Mouse (Mus musculus) skeletal muscle tissue, adult 2 months (tissue): Measurements from ENCODE around the gene Tstd3.
"Not testable (repeated sequence)": the region's sequence is repeated elsewhere in the genome, so short reads cannot be mapped to it uniquely, and the experiment has no call there.

Source experiments
- DNase-seq: peaks from one replicate; pipeline ENCODE4 v3.0.0-alpha.2; 2012; ENCODE audit warnings: low read depth, low spot score

Gene Tstd3

DNA sequence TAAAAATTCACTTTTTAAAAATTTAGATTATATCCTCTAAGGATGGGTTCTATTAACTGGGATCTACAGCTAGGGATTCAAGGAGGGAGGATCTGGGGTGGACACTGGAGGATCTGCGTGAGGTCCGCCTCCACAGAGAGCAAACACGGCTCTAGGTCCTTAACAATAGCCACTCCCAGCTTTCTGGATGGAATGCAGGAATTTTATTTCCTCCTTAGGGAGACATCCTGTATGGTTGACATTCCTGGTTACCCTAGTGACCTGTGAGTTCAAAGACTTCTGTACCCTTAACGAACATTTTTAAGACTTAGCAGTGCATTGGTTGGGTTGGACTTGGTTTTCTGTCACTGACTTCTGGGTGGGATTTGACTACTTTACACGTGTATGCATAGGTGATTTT, 21.3 kb downstream of the Tstd3 start:
- no peak for DNase-seq

- DNase-seq = not testable (repeated sequence)
These were observed 22.9 kb downstream of the Tstd3 start for GRCm38 (mm10) chr4:21744142-21744541.

- DNase-seq = no peak
These were observed 27.8 kb downstream of the Tstd3 start for GRCm38 (mm10) chr4:21739169-21739568.

- peak; percentile 82 for DNase-seq
These were observed 39.3 kb downstream of the Tstd3 start, which contains the start of gene Ccnc for GRCm38 (mm10) chr4:21727615-21728165. Ccnc (plus strand) TSS chr4:21727701.

GRCm38 (mm10) chr4:21726912-21727614, 39.9 kb downstream of the Tstd3 start:
- peak; percentile 18 for DNase-seq

DNA sequence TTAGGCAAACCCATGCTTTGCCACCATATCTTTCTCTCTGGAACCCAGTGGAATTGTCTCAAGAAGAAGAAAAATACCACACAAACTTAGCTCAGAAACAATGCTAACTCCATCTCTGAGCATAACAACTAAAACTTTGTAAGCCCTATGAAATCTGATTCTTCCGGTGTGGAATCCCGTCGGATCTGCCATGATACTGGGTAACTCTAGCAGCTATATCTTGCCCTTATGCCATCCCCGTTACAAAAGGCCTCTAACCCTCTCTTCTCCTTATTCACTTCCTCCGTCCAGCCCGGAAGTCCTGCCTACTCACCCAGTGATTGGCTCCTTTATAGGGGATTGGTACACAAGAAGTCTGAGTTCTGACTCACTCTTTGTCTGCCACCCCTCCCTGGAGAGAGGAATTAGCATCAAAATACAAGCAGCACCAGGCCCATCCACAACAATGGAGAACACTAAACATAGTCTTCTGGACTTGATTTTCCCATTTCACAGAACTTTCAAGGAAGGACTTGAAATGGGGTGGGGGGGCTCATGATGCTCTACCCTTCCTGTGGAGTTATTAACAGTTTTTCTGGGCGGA, 44.2 kb downstream of the Tstd3 start:
- no peak for DNase-seq

DNA sequence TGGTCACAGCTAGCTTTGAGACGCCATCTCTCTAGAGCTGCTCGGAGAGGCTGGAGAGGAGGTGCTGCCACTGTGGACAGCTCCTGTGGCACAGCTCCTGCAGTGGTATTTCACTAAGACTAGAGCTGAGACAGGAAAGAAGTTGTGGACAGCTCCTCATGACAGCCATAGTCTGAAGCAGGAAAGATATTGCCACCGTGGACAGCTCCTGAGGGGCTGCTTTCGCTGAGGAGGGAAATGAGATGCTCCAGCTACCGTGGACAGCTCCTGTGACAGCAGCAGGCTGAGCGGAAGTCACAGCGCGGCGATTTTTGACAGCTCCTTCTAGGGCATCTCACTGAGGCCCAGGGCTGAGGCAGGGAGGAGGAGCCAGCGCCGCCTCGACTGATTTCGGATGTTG, 54.9 kb downstream of the Tstd3 start:
- peak; percentile 52 for DNase-seq
